Mouse (Mus musculus): ENCODE results near the gene Klk12. TPM values are rescaled to one million over a fixed set of nuclear protein-coding genes. Genes with fewer than 3 reads are reported as not detected.

Klk12 gene
- not detected for total RNA-seq (2021)
- long read RNA-seq, experiment 1, result 0 reads
- long read RNA-seq, experiment 2, result 0 reads

DNA sequence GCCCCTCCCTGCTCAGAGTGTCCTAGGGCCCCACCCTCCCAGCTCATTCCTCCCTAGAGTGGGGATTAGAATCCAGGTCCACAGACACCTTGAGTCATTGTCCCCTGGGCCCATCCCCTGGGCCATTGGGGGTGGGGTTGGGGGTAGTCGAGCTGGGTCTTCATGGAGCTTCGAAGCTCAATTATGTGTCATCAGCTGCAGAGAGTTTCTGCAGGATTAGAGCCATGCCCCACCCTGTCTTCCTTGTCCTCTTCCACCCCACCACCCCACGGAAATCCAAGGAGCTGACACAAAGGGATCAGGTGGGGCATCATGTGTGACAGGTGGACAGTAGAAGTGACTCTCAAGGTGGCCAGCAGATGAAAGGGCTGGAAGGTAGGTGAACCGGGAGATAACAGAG lies at the start of gene Klk12:
Gene Klk12 (plus strand): TSS at position 301 of the 400 bp plus-strand sequence.
- DNase-seq, result no peak

DNA sequence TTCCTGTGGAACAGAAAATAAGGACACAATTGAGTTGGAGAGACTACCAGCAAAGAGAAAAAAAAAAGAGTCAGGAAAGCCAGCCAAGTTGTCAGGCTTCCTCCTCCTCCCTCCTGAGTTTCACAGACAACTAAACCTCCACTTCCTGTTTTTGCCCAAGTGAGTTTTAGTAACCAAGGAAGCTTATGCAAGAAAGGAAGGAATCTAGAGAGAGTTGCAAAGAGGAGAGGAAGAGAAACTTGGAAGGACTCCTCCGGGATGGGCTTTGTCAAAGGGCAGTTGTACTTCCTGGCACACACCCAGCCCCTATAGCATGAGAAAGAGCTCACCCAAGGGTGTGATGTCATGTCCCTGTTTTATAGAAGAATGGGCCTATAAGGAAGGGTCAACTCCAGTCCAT lies 20.9 kb upstream of the Klk12 start:
- DNase-seq, result no peak

DNA sequence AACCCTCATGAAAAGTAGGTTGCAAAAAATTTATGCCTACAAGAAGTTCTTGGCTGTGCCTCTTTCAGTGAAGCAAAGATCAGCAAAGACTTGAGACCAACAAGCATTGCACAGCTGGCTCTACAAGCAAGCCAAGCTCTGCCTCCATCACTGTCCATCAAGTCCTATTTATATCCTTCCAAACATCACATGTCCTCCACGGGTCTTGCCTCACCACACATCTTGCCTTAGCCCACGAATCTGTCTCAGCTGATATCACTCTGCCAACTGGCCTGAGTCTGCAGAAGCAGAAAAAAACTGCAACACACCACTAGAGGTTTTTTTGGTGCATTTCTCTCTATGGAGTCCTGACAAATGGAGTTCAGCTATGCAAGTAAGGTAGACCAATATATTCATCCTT lies 15.9 kb upstream of the Klk12 start:
- no peak for DNase-seq

GRCm38 (mm10) chr7:43766484-43766883 lies 2.2 kb upstream of the Klk12 start:
- DNase-seq, result no peak

GRCm38 (mm10) chr7:43769636-43770035 lies 939 bp downstream of the Klk12 start:
- DNase-seq, result no peak

GRCm38 (mm10) chr7:43770701-43771100 lies 2.0 kb downstream of the Klk12 start:
- DNase-seq, result no peak

DNA sequence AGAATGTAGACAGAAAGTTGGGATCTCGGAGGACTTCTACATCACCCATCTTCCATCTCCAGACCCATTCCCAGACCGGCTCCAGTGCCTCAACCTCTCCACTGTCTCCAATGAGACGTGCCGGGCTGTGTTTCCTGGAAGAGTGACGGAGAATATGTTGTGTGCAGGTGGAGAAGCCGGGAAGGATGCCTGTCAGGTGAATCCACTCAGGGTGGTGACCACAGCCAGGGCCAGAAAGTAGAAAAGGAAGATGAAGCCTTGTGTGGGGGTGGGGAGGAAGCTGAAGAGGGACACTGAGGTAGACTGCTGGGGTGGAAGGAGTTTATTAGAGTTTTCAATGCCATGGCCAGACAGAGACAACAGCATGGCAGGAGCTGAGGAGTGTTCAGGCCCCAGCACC lies 3.2 kb downstream of the Klk12 start:
- no peak for DNase-seq

DNA sequence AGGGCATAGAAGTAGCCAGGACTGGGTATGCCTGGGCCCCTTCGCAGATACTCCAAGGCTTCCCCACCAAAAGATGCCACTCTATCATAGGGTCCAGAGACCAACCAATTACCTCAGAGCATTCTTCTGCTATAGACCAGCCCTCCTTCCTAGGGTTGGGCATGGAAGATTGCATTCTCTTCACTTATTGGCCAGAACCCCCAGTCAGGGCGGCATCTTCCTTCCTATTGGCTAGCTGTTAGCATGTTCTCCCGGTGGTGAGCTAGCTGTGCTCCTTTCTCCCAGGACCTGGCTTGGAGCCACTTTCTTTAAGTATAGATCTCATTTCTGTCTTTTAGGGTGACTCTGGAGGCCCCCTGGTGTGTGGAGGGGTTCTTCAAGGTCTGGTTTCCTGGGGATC lies 4.2 kb downstream of the Klk12 start:
- no peak for DNase-seq

DNA sequence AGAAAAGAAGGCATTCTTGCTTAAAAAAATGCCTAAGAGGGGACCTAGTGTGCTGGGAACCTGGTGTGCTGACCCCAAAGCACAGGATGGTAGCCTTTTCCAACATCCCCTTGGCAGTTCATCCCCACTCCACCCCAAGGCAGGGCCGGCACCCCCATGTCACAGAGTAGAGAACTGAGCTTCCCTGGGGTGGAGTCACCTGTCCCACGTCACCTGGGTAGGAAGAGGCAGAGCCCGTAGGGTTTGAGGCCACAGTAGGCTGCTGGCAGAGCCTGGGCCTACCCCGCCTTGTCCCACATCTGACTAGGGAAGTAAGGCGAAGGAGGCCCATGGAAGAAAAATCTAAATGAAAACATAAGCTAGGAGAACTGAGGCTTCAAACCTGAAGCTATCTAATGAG lies 5.7 kb downstream of the Klk12 start, which contains the start of gene Klk11:
Gene Klk11 (plus strand): TSS at position 241 of the 400 bp plus-strand sequence.
- no peak for DNase-seq

GRCm38 (mm10) chr7:43774802-43775201 lies 6.1 kb downstream of the Klk12 start:
- no peak for DNase-seq

DNA sequence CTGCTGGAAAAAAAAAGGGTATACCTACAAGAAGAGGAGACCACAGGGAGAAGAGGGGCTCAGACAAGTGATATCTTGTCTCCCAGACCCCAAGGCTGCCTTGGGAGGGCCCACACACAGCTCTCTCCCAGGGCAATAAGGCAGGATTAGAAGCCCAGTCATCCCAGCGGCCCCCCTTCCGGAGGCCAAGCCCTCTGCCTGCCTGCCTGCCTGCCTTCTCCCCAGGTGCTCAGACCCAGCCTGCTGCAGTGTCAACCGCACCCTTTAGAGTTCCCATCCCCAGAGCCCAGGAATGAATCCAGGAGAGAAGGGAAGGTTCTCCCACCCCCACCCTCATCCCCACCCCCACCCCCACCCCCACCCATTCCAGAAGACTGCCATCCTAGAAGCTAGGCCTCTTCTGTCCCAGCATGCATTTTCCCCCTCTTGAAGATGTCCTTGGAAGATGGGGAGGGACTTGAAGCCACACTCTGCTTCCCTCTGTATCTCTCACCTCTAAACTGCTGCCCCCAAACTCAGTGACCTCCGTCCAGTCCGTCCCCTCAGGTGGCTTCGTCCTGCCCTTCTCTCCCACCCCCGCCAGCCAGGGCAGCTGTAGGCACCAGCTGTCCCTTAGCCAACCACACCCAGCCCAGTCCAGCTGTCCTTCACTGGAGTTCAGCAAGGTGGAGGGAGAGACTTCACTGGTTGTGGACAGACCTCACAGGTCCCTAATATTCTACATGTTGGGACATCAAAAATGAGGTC lies 6.8 kb downstream of the Klk12 start:
- DNase-seq, result no peak

- no peak for DNase-seq
Observed at GRCm38 (mm10) chr7:43776506-43776905, 7.8 kb downstream of the Klk12 start.

DNA sequence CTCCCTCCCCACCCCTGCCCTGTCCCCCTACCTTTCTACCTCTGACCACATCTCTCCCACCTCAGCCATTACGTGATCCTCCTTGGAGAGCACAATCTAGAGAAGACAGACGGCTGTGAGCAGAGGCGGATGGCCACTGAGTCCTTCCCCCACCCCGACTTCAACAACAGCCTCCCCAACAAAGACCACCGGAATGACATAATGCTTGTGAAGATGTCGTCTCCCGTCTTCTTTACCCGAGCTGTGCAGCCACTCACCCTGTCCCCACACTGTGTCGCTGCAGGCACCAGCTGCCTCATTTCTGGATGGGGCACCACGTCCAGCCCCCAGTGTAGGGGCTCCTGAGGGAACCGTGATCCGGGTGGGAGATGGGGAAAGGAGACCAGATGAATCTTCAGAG lies 8.7 kb downstream of the Klk12 start:
- no peak for DNase-seq

DNA sequence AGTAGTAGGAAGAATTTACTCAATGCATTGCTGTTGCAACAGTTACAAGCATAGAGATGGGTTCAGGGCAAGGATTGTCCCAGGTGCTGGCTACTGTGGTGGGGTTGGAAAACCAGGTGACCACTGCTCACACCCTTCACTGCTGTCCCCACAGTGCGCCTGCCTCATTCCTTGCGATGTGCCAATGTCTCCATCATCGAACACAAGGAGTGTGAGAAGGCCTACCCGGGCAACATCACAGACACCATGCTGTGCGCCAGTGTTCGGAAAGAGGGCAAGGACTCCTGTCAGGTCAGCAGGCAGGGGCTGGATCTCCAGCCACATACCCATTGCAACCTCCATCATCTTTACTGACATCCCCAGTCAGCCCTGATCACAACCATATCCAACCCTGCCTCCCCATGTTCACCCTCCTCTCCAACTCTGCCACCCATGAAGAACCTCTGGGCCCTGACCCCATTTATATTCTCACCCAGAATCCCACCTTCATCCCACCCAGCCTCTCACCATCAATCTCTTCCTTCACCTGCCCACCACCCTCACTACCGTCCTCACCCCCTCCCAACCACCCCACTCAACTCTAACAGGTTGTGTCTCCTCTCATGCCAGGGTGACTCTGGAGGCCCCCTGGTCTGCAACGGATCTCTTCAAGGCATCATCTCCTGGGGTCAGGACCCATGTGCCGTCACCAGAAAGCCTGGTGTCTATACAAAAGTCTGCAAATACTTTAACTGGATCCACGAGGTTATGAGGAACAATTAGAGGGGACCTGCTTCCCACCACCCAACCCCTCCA lies 9.7 kb downstream of the Klk12 start:
- no peak for DNase-seq

- no peak for DNase-seq
Observed at GRCm38 (mm10) chr7:43780241-43780640, 11.5 kb downstream of the Klk12 start.

DNA sequence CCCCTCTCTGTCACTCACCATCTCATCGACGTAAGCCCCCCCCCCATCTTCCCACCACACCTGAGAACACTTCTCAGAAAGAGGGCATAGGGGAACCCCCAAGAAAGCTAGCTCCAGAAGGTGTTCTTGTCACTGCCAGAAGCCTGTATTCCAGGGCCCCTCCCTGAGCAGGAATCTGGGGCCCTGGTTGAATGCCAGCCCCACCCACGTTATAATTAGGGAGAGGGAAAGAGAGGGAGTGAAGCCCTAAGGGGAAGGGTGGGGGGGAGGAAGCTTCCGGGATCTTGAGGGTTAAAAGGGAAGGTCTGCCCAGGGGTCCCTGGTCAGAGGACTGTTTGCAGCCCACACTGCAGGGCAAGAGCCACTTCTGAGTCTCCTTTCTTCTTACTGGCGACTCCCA lies 12.0 kb downstream of the Klk12 start, which contains the start of gene Klk10:
Gene Klk10 (plus strand): TSS at position 290 of the 400 bp plus-strand sequence.
- DNase-seq, result no peak

- no peak for DNase-seq
Observed at GRCm38 (mm10) chr7:43781541-43781940, 12.8 kb downstream of the Klk12 start.

DNA sequence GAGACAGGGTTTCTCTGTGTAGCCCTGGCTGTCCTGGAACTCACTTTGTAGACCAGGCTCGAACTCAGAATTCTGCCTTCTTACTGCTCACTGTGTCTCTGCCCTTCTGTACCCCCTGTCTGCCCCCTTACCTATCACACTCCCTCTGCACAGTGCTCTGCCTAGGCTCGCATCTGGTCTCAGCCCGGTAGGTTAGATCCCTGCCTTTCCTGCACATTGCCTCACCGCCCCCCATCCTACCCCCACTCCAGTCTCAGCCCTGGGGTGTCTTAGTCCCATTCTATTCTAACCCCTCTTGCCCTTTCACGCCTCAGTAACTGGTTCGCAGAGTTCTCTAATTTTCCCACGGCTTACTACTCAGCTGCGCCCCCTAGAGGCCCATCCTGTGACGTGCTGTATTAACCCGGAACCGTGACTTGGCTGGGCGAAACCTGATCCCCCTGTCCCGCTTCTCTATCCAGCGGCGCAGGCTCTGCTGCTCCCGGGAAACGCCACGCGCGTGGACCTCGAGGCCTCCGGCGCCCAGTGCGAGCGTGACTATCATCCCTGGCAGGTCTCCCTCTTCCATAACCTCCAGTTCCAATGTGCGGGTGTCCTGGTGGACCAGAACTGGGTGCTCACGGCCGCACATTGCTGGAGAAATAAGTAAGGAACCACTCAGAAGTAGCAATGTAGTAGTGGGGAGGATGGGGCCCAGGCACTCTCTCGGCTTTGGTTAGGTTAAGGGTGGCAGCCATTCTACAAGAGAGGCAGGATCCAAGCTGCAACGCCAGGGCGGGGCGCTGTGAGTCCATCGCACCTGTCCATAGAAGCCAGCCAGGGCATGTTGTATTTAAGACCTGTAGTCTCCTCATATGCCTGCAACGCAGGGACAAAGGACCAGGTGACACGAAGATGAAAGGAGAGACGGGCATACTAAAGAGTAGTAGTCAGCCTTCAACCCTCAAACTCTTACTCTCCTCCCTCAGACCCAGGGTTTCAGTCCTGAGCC lies 13.9 kb downstream of the Klk12 start:
- peak; percentile 40 for DNase-seq

DNA sequence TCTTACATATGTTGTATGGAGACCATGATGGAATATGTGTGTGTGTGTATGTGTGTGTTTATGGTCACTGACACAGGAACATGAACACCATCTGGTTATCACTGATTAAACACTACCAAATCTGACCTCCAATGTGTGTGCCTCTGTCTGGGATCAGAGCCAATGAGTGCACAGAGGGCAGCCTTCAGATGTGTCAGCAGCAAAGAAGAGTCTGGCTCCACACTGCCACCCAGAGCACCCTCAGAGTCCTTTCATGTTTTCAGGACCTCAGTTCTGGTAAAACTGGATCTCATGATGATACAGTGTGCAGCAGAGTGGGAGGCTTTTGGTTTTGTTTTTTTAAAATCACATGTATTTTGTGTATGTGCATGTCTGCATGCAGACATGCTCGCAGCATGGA lies 16.6 kb downstream of the Klk12 start:
- no peak for DNase-seq

GRCm38 (mm10) chr7:43788096-43788495 lies 19.4 kb downstream of the Klk12 start:
- no peak for DNase-seq

DNA sequence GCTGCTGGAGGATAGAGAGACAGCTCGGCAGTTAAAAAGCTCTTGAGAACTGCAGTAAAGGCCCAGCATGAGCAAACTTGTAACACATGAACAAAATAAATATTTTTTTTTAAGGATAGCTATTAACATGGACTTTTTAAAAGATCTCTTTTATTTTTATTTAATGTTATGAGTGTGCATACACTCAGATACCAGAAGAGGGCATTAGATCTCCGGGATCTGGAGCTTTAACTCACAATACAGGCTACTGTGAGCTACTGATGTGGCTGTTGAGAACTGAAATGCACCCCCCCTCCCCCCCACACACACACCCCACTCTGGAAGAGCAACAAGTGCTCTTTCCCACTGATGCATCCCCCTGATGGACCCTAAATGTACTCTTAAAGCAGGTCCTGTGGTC lies 20.6 kb downstream of the Klk12 start:
- DNase-seq, result no peak

GRCm38 (mm10) chr7:43791591-43791990 lies 22.9 kb downstream of the Klk12 start, which contains the start of gene Klk9:
Gene Klk9 (plus strand): TSS chr7:43791891.
- no peak for DNase-seq

Data from gastrocnemius, postnatal 25 days (tissue).